Mouse (Mus musculus) thymus, adult 2 months (tissue): ENCODE data around the gene Stk19. TPM values are rescaled to one million over a fixed set of nuclear protein-coding genes. Genes with fewer than 3 reads are reported as not detected.

ENCODE experiments used
- DNase-seq: peaks from one replicate; pipeline ENCODE4 v3.0.0; 2021
- H3K27ac ChIP-seq: fragments of 200-500 bp; 2 replicates; pipeline ENCODE4 v1.5.1; 2012; ENCODE audit warnings: low read length, control low read depth; ENCODE audit not compliant: control insufficient read depth, insufficient read depth
- H3K27me3 ChIP-seq: fragments of 200-500 bp; 2 replicates; pipeline ENCODE4 v1.6.1; 2012; ENCODE audit warnings: mild to moderate bottlenecking, low read length, moderate library complexity, mixed read lengths; ENCODE audit not compliant: control insufficient read depth, insufficient read depth
- H3K36me3 ChIP-seq: fragments of 200-500 bp; 2 replicates; pipeline ENCODE4 v1.6.1; 2012; ENCODE audit warnings: mild to moderate bottlenecking, low read length, moderate library complexity; ENCODE audit not compliant: control insufficient read depth, insufficient read depth
- H3K4me1 ChIP-seq: fragments of 200-500 bp; replicated peaks from 2 replicates; pipeline ENCODE4 v1.6.1; 2012; ENCODE audit warnings: low read length; ENCODE audit not compliant: control insufficient read depth, insufficient read depth
- H3K4me3 ChIP-seq: fragments of 200-500 bp; 2 replicates; pipeline ENCODE4 v1.5.1; 2012; ENCODE audit warnings: mild to moderate bottlenecking, low read length, control low read depth, moderate library complexity; ENCODE audit not compliant: control insufficient read depth, insufficient read depth
- CTCF ChIP-seq: fragments of 200-500 bp; IDR thresholded peaks from 2 replicates; pipeline ENCODE4 v1.5.1; 2012; ENCODE audit warnings: mild to moderate bottlenecking, control low read depth, low read length, moderate library complexity, borderline replicate concordance; ENCODE audit not compliant: control insufficient read depth, poor library complexity, insufficient read depth; ENCODE audit errors: extremely low read depth
- POLR2A ChIP-seq: fragments of 200-500 bp; IDR thresholded peaks from 2 replicates; pipeline ENCODE4 v1.6.1; 2012; ENCODE audit warnings: mild to moderate bottlenecking, low read length, control low read depth, moderate library complexity; ENCODE audit not compliant: control insufficient read depth, poor library complexity, insufficient read depth; ENCODE audit errors: extremely low read depth
- WGBS: fragments of 180-500 bp; shearing (Covaris S2); methylation state at CpG from one replicate; pipeline ENCODE4 v1.1.7; 2018; 5-methylcytosine and 5-hydroxymethylcytosine counted together
- polyA plus RNA-seq: library from polyadenylated mRNA; depleted of rRNA; stranded (reverse); fragments of >200 nt; gene quantifications from 2 replicates; pipeline ENCODE4 v1.2.3, GENCODE M21; 2012; rRNA removed

Stk19 gene
- polyA plus RNA-seq, 1 experiment, result 80.8 TPM

DNA sequence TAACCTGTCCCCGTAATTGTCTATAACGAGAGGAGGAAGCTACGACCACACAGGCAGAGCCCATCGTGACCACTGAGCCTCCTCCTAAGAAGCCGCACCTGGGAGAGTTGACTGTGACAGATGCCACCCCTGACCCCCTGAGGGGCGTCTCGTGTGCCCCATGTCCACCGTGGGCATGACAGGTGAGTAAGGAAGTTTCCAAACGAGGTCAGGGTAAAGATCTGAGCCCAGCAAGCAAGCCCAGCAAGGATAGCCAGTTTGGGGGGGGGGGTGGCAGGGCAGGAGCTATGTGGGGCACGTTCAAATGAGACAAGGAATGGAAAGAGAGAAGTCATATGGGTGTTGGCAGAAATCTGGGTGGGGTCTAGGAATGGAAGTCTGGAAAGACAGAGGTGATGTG, 41.7 kb downstream of the Stk19 start:
- WGBS, result 85% methylated on average over 10 of the region's 10 CpGs
- TF ChIP-seq POLR2A (no peak), CTCF (no peak)
- H3K27ac ChIP-seq, result no peak overlapping the region
- no peaks in the 10 kb centered on the region for H3K27me3 ChIP-seq
- no peaks in the 10 kb centered on the region for H3K4me1 ChIP-seq
- H3K4me3 ChIP-seq, result no peak overlapping the region
- no peak for DNase-seq
- no peaks in the 10 kb centered on the region for H3K36me3 ChIP-seq

DNA sequence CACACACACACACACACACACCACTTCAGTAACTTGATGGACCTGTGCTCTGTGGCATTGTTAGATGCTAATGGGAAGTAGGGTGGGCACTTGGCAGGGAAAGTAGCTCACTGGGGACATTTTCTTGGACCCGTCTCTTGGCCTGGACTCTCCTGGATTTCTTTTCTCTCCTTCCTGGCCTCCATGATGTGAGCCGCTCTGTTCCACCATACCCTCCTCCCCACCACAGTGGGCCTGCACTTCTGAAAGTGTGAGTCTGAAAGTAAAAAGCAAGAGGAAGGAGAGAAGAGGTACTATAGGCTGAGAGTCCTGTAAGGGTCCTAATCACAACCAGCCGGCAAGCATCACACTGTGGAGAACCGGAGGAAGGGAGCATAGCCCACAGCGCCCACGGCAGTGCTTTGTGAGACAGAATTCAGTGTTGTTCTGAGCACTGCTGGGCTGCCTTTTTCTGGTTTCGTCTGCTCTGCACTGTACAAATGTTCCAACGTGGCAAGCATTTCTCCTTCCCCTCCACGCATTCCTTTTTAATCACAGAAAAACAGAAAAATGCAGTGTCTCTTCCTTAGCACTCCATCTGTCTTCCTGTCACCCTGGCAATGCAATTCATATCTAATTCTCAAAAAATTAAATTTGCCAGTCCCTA, 58.9 kb downstream of the Stk19 start:
- Histone ChIP-seq H3K27me3 (no peaks in the 10 kb centered on the region), H3K27ac (no peak overlapping the region), H3K4me3 (no peak overlapping the region), H3K36me3 (no peaks in the 10 kb centered on the region), H3K4me1 (no peaks in the 10 kb centered on the region)
- 87% methylated on average over 9 of the region's 9 CpGs for WGBS
- no peak for DNase-seq
- TF ChIP-seq POLR2A (no peak), CTCF (no peak)

Other genes with a start within 250 kb of the Stk19 start
- gene Gpsm3, start 247.1 kb downstream of the Stk19 start, polyA plus RNA-seq, result 208 and 222 TPM in 2 replicates
- gene Pbx2, start 245.7 kb downstream of the Stk19 start, polyA plus RNA-seq, result 144 and 146 TPM in 2 replicates
- 13.4 and 18.8 TPM in 2 replicates for gene Ager, start 239.1 kb downstream of the Stk19 start, polyA plus RNA-seq
- gene Rnf5, start 233.3 kb downstream of the Stk19 start, polyA plus RNA-seq, result 140 and 175 TPM in 2 replicates
- gene Agpat1, start 232.7 kb downstream of the Stk19 start, polyA plus RNA-seq, result 316 and 350 TPM in 2 replicates
- 13.0 and 16.0 TPM in 2 replicates for gene Egfl8, start 221.0 kb downstream of the Stk19 start, polyA plus RNA-seq
- gene Ppt2, start 208.4 kb downstream of the Stk19 start, polyA plus RNA-seq, result 116 and 120 TPM in 2 replicates
- gene Prrt1, start 207.4 kb downstream of the Stk19 start, polyA plus RNA-seq, result 361 and 385 TPM in 2 replicates
- gene Fkbpl, start 192.2 kb downstream of the Stk19 start, polyA plus RNA-seq, result 3.4 and 5.8 TPM in 2 replicates
- 160 and 169 TPM in 2 replicates for gene Atf6b, start 189.8 kb downstream of the Stk19 start, polyA plus RNA-seq
- 4.5 and 5.7 TPM in 2 replicates for gene Tnxb, start 166.4 kb downstream of the Stk19 start, polyA plus RNA-seq
- gene C4b, start 93.1 kb downstream of the Stk19 start, polyA plus RNA-seq, result 11.8 and 15.2 TPM in 2 replicates
- gene Cyp21a1, start 32.4 kb downstream of the Stk19 start, polyA plus RNA-seq, result 0.09 and 0.16 TPM in 2 replicates
- 95.7 and 115 TPM in 2 replicates for gene Dxo, start 74 bp upstream of the Stk19 start, polyA plus RNA-seq
- 209 TPM in 2 replicates for gene Skiv2l, start 13.3 kb upstream of the Stk19 start, polyA plus RNA-seq
- gene Nelfe, start 13.4 kb upstream of the Stk19 start, polyA plus RNA-seq, result 26.1 and 33.4 TPM in 2 replicates
- 12.3 and 14.9 TPM in 2 replicates for gene Cfb, start 25.6 kb upstream of the Stk19 start, polyA plus RNA-seq
- gene Zbtb12, start 42.5 kb upstream of the Stk19 start, polyA plus RNA-seq, result 15.0 and 16.3 TPM in 2 replicates
- 0.03 TPM in 1 of 2 replicates, not detected in the other for gene Gm20547, start 45.1 kb upstream of the Stk19 start, polyA plus RNA-seq
- 12.9 and 18.4 TPM in 2 replicates for gene C2, start 61.3 kb upstream of the Stk19 start, polyA plus RNA-seq
- gene Ehmt2, start 61.5 kb upstream of the Stk19 start, polyA plus RNA-seq, result 372 and 380 TPM in 2 replicates
- gene Slc44a4, start 77.5 kb upstream of the Stk19 start, polyA plus RNA-seq, result 0.33 and 0.59 TPM in 2 replicates
- 66.9 and 82.3 TPM in 2 replicates for gene Neu1, start 94.3 kb upstream of the Stk19 start, polyA plus RNA-seq
- 22.7 and 26.5 TPM in 2 replicates for gene Hspa1b, start 122.3 kb upstream of the Stk19 start, polyA plus RNA-seq
- not detected in 2 replicates for gene Gm20481, start 133.0 kb upstream of the Stk19 start, polyA plus RNA-seq
- 10.0 and 12.2 TPM in 2 replicates for gene Hspa1a, start 135.2 kb upstream of the Stk19 start, polyA plus RNA-seq
- 0.06 and 0.28 TPM in 2 replicates for gene Hspa1l, start 135.8 kb upstream of the Stk19 start, polyA plus RNA-seq
- gene Lsm2, start 144.9 kb upstream of the Stk19 start, polyA plus RNA-seq, result 207 and 265 TPM in 2 replicates
- gene Vars, start 164.0 kb upstream of the Stk19 start, polyA plus RNA-seq, result 404 and 545 TPM in 2 replicates
- gene Vwa7, start 179.6 kb upstream of the Stk19 start, polyA plus RNA-seq, result 1.1 and 1.5 TPM in 2 replicates
- gene Sapcd1, start 191.1 kb upstream of the Stk19 start, polyA plus RNA-seq, result 12.3 and 18.3 TPM in 2 replicates
- 15.5 and 20.0 TPM in 2 replicates for gene Msh5, start 209.8 kb upstream of the Stk19 start, polyA plus RNA-seq
- gene Clic1, start 213.0 kb upstream of the Stk19 start, polyA plus RNA-seq, result 316 and 321 TPM in 2 replicates
- gene Ddah2, start 222.1 kb upstream of the Stk19 start, polyA plus RNA-seq, result 54.0 and 55.3 TPM in 2 replicates
- 3.6 and 5.0 TPM in 2 replicates for gene Ly6g6c, start 228.4 kb upstream of the Stk19 start, polyA plus RNA-seq
- gene Mpig6b, start 229.2 kb upstream of the Stk19 start, polyA plus RNA-seq, result 0.18 and 0.20 TPM in 2 replicates
- gene Ly6g6e, start 240.0 kb upstream of the Stk19 start, polyA plus RNA-seq, result 2.3 and 3.4 TPM in 2 replicates
- gene Ly6g6d, start 241.1 kb upstream of the Stk19 start, polyA plus RNA-seq, result 0.59 and 1.5 TPM in 2 replicates
- 0.66 and 1.3 TPM in 2 replicates for gene Ly6g6f, start 248.7 kb upstream of the Stk19 start, polyA plus RNA-seq